Mouse (Mus musculus) brain, embryonic 14.5 days (tissue): ENCODE measurements around the gene Rps12.

Source experiments
- CTCF ChIP-seq: fragments of 200-500 bp; IDR thresholded peaks from 2 replicates; pipeline ENCODE4 v1.5.1; 2012; ENCODE audit warnings: inconsistent platforms, mild to moderate bottlenecking, moderate library complexity, borderline replicate concordance; ENCODE audit not compliant: insufficient read depth, insufficient read length; ENCODE audit errors: extremely low read depth
- POLR2A ChIP-seq: fragments of 200-500 bp; IDR thresholded peaks from 2 replicates; pipeline ENCODE4 v1.6.1; 2012; ENCODE audit warnings: mild to moderate bottlenecking, inconsistent platforms, borderline replicate concordance; ENCODE audit not compliant: poor library complexity, insufficient read depth, insufficient read length, severe bottlenecking; ENCODE audit errors: extremely low read depth

- no peak for TF ChIP-seq POLR2A
- no peak for TF ChIP-seq CTCF
Observed at GRCm38 (mm10) chr10:23797606-23798005, 10.5 kb upstream of the Rps12 start.
